Mouse (Mus musculus) midbrain, embryonic 10.5 days (tissue): ENCODE measurements around the gene Eef1b2. TPM values are rescaled to one million over a fixed set of nuclear protein-coding genes. Genes with fewer than 3 reads are reported as not detected.
"Not testable (repeated sequence)": the region's sequence is repeated elsewhere in the genome, so short reads cannot be mapped to it uniquely, and the experiment has no call there.

Experiments used
- DNase-seq: peaks from one replicate; pipeline ENCODE4 v3.0.0-alpha.2; 2017; ENCODE audit warnings: low spot score
- H3K27ac ChIP-seq: fragments of 300-500 bp; sonication (generic); replicated peaks from 2 replicates; pipeline ENCODE4 v1.5.1; 2016; ENCODE audit warnings: mild to moderate bottlenecking
- H3K27me3 ChIP-seq: fragments of 300-500 bp; sonication (generic); 2 replicates; pipeline ENCODE4 v1.6.1; 2016; ENCODE audit warnings: low read depth, mild to moderate bottlenecking; ENCODE audit not compliant: poor library complexity, severe bottlenecking
- H3K36me3 ChIP-seq: fragments of 300-500 bp; sonication (generic); 2 replicates; pipeline ENCODE4 v1.6.1; 2016; ENCODE audit warnings: mild to moderate bottlenecking, moderate library complexity
- H3K4me1 ChIP-seq: fragments of 300-500 bp; sonication (generic); 2 replicates; pipeline ENCODE4 v1.6.1; 2016
- H3K4me3 ChIP-seq: fragments of 300-500 bp; sonication (generic); 2 replicates; pipeline ENCODE4 v1.5.1; 2016; ENCODE audit warnings: mild to moderate bottlenecking, moderate library complexity
- H3K9me3 ChIP-seq: fragments of 300-500 bp; sonication (generic); replicated peaks from 2 replicates; pipeline ENCODE4 v1.6.1; 2016; ENCODE audit warnings: mild to moderate bottlenecking
- WGBS: fragments of 180-500 bp; shearing (Covaris S2); methylation state at CpG from one replicate; pipeline ENCODE4 v1.1.7; 2016; 5-methylcytosine and 5-hydroxymethylcytosine counted together
- polyA plus RNA-seq: library from polyadenylated mRNA; unstranded; fragments of >200 nt; fragmentation: Nextera tagmentation; extraction: Ambion mirVana; gene quantifications from 2 replicates; pipeline ENCODE4 v1.2.1, GENCODE M21; 2016

Eef1b2 gene
- 538 and 588 TPM in 2 replicates for polyA plus RNA-seq

GRCm38 (mm10) chr1:63176604-63177421 lies at the start of gene Eef1b2, which contains the start of gene Ndufs1:
TSS of gene Eef1b2 (plus strand) at chr1:63176825.
TSS of gene Ndufs1 (minus strand) at chr1:63176833.
- WGBS = under 1% methylated on average over 72 of the region's 72 CpGs
- Histone ChIP-seq H3K9me3 (no peaks in the 10 kb centered on the region), H3K27ac (peak within 1 kb of the TSS; percentile 97), H3K4me3 (peak within 1 kb of the TSS; percentile 98), H3K4me1 (peaks cover 29% of the 10 kb centered on the region), H3K27me3 (no peaks in the 10 kb centered on the region), H3K36me3 (peaks cover 53% of the 10 kb centered on the region)
- peak; percentile 96 for DNase-seq

GRCm38 (mm10) chr1:63129273-63129672 lies 47.4 kb upstream of the Eef1b2 start:
- Histone ChIP-seq H3K27me3 (no peaks in the 10 kb centered on the region), H3K4me3 (peak overlapping the region; percentile 41; the same call in 1 of the 2 replicates), H3K4me1 (peaks cover 13% of the 10 kb centered on the region), H3K36me3 (peaks cover 28% of the 10 kb centered on the region), H3K9me3 (no peaks in the 10 kb centered on the region; the same call in 1 of the 2 replicates), H3K27ac (0 out of 2 replicates have a peak overlapping the region, but pooled peaks have one; percentile 46)
- DNase-seq = no peak
- WGBS = 36% methylated on average over 3 of the region's 3 CpGs

- WGBS = 26% methylated on average over 18 of the region's 18 CpGs
- peak overlapping the region; percentile 69; the same call in 1 of the 2 replicates for H3K27ac ChIP-seq
These were observed 46.6 kb upstream of the Eef1b2 start for GRCm38 (mm10) chr1:63129857-63130690.

GRCm38 (mm10) chr1:63130883-63131282 lies 45.7 kb upstream of the Eef1b2 start:
- Histone ChIP-seq H3K4me3 (no peak overlapping the region), H3K9me3 (no peaks in the 10 kb centered on the region; the same call in 1 of the 2 replicates), H3K4me1 (peaks cover 16% of the 10 kb centered on the region), H3K36me3 (peaks cover 15% of the 10 kb centered on the region), H3K27me3 (no peaks in the 10 kb centered on the region), H3K27ac (no peak overlapping the region)
- WGBS = 90% methylated on average over 2 of the region's 2 CpGs
- no peak for DNase-seq

More at GRCm38 (mm10) chr1:63129857-63130690, 46.6 kb upstream of the Eef1b2 start:
- H3K9me3 ChIP-seq = no peaks in the 10 kb centered on the region; the same call in 1 of the 2 replicates
- peak overlapping the region; percentile 41 for H3K4me3 ChIP-seq
- H3K36me3 ChIP-seq = peaks cover 23% of the 10 kb centered on the region
- peak; percentile 22 for DNase-seq
- H3K4me1 ChIP-seq = peaks cover 13% of the 10 kb centered on the region
- no peaks in the 10 kb centered on the region for H3K27me3 ChIP-seq

GRCm38 (mm10) chr1:63131766-63132165 lies 44.9 kb upstream of the Eef1b2 start:
- Histone ChIP-seq H3K36me3 (peaks cover 9% of the 10 kb centered on the region), H3K4me1 (peaks cover 18% of the 10 kb centered on the region), H3K27ac (no peak overlapping the region), H3K9me3 (no peaks in the 10 kb centered on the region; the same call in 1 of the 2 replicates), H3K4me3 (no peak overlapping the region), H3K27me3 (no peaks in the 10 kb centered on the region)
- no peak for DNase-seq
- WGBS = 89% methylated on average over 11 of the region's 11 CpGs

GRCm38 (mm10) chr1:63134530-63134929 lies 42.1 kb upstream of the Eef1b2 start:
- DNase-seq = no peak
- no peaks in the 10 kb centered on the region for H3K9me3 ChIP-seq
- H3K4me3 ChIP-seq = no peak overlapping the region
- H3K27me3 ChIP-seq = no peaks in the 10 kb centered on the region
- peaks cover 13% of the 10 kb centered on the region for H3K4me1 ChIP-seq
- 78% methylated on average over 3 of the region's 3 CpGs for WGBS
- peaks cover 16% of the 10 kb centered on the region for H3K36me3 ChIP-seq
- no peak overlapping the region for H3K27ac ChIP-seq

- 93% methylated on average over 2 of the region's 2 CpGs for WGBS
- H3K4me1 ChIP-seq = peaks cover 5% of the 10 kb centered on the region
- no peaks in the 10 kb centered on the region for H3K27me3 ChIP-seq
- DNase-seq = no peak
- no peak overlapping the region for H3K27ac ChIP-seq
- H3K36me3 ChIP-seq = peaks cover 46% of the 10 kb centered on the region
- no peak overlapping the region for H3K4me3 ChIP-seq
- H3K9me3 ChIP-seq = no peaks in the 10 kb centered on the region
These were observed 38.7 kb upstream of the Eef1b2 start for GRCm38 (mm10) chr1:63137971-63138370.

- H3K4me3 ChIP-seq = not testable (repeated sequence)
- H3K36me3 ChIP-seq = peaks cover 52% of the 10 kb centered on the region
- WGBS = 97% methylated on average over 1 of the region's 1 CpGs
These were observed 38.0 kb upstream of the Eef1b2 start for GRCm38 (mm10) chr1:63138586-63138985.

GRCm38 (mm10) chr1:63140231-63140630 lies 36.4 kb upstream of the Eef1b2 start:
- H3K27ac ChIP-seq = no peak overlapping the region
- WGBS = 95% methylated on average over 13 of the region's 13 CpGs
- H3K4me3 ChIP-seq = no peak overlapping the region
- H3K4me1 ChIP-seq = peaks cover 5% of the 10 kb centered on the region
- no peak for DNase-seq
- H3K27me3 ChIP-seq = no peaks in the 10 kb centered on the region
- no peaks in the 10 kb centered on the region for H3K9me3 ChIP-seq
- H3K36me3 ChIP-seq = peaks cover 69% of the 10 kb centered on the region

More at GRCm38 (mm10) chr1:63138586-63138985, 38.0 kb upstream of the Eef1b2 start:
- not testable (repeated sequence) for H3K27ac ChIP-seq, H3K4me1 ChIP-seq, H3K9me3 ChIP-seq, DNase-seq, H3K27me3 ChIP-seq

- H3K4me1 ChIP-seq = no peaks in the 10 kb centered on the region
- H3K36me3 ChIP-seq = peaks cover 92% of the 10 kb centered on the region
- 86% methylated on average over 2 of the region's 2 CpGs for WGBS
- no peak for DNase-seq
- no peaks in the 10 kb centered on the region for H3K27me3 ChIP-seq
- H3K4me3 ChIP-seq = no peak overlapping the region
- H3K9me3 ChIP-seq = no peaks in the 10 kb centered on the region
- no peak overlapping the region for H3K27ac ChIP-seq
These were observed 8.0 kb upstream of the Eef1b2 start for GRCm38 (mm10) chr1:63168638-63169037.

- peak overlapping the region; percentile 97 for H3K27ac ChIP-seq
- peaks cover 57% of the 10 kb centered on the region for H3K36me3 ChIP-seq
- 11% methylated on average over 11 of the region's 11 CpGs for WGBS
- H3K9me3 ChIP-seq = no peaks in the 10 kb centered on the region
- H3K27me3 ChIP-seq = no peaks in the 10 kb centered on the region
- DNase-seq = no peak
- peaks cover 29% of the 10 kb centered on the region for H3K4me1 ChIP-seq
- peak overlapping the region; percentile 98 for H3K4me3 ChIP-seq
These were observed 772 bp upstream of the Eef1b2 start for GRCm38 (mm10) chr1:63175853-63176252.

- H3K27ac ChIP-seq = peak overlapping the region; percentile 97
- H3K4me3 ChIP-seq = peak overlapping the region; percentile 98
- no peaks in the 10 kb centered on the region for H3K9me3 ChIP-seq
- DNase-seq = no peak
- peaks cover 29% of the 10 kb centered on the region for H3K4me1 ChIP-seq
- WGBS = under 1% methylated on average over 14 of the region's 14 CpGs
- no peaks in the 10 kb centered on the region for H3K27me3 ChIP-seq
- peaks cover 53% of the 10 kb centered on the region for H3K36me3 ChIP-seq
These were observed 394 bp upstream of the Eef1b2 start for GRCm38 (mm10) chr1:63176259-63176603.
